Mouse (Mus musculus) neutrophil, adult 59 days (primary cell): Measurements from ENCODE around the gene Fam184a. TPM values are rescaled to one million over a fixed set of nuclear protein-coding genes. Genes with fewer than 3 reads are reported as not detected.

ENCODE experiments used
- total RNA-seq, 2 experiments: library from RNA; stranded (reverse); gene quantifications; 1 replicate in 1 of 2; 2 replicates in 1 of 2; pipeline ENCODE4 v1.2.4; 2023

Fam184a gene
- total RNA-seq, result under 1 TPM in 1 of 2 experiments, not detected in 1; 0.11 TPM

GRCm38 (mm10) chr10:53750955-53751652 lies at the start of gene Fam184a:
TSS of gene Fam184a (minus strand) at chr10:53751123.

GRCm38 (mm10) chr10:53630339-53630738 lies 120.6 kb downstream of the Fam184a start, which contains the start of gene Mcm9:
TSS of gene Mcm9 (minus strand) at chr10:53630439.

GRCm38 (mm10) chr10:53596677-53597120 lies 154.2 kb downstream of the Fam184a start, which contains the start of gene Asf1a:
TSS of gene Asf1a (plus strand) at chr10:53596757.

Other genes with a start within 250 kb of the Fam184a start
- 10 to 100 TPM; 21.0 to 22.6 TPM for gene Asf1a, start 154.4 kb downstream of the Fam184a start, total RNA-seq
- gene Mcm9, start 120.7 kb downstream of the Fam184a start, total RNA-seq, result 10 to 100 TPM; 11.4 to 13.4 TPM